Mouse (Mus musculus): ENCODE measurements around the gene Plekha3. TPM values are rescaled to one million over a fixed set of nuclear protein-coding genes. Genes with fewer than 3 reads are reported as not detected.

Plekha3 gene
- polyA plus RNA-seq, 1 experiment from 2014 or later, result 13.8 TPM

GRCm38 (mm10) chr2:76693765-76694164 is 18.7 kb downstream of the Plekha3 start:
- no peak overlapping the region for H3K9ac ChIP-seq
- ATAC-seq (ENCODE audit: insufficient read depth), result no peak
- no peaks in the 10 kb centered on the region for H3K27me3 ChIP-seq (ENCODE audit: insufficient read depth, low read length)
- no peaks in the 10 kb centered on the region for H3K4me1 ChIP-seq (ENCODE audit: insufficient read depth)
- H3K27ac ChIP-seq (ENCODE audit: low read depth), result no peak overlapping the region
- no peak for DNase-seq
- TF ChIP-seq CTCF (IDR thresholded peaks at IDR 0.05; ENCODE audit: low read depth), result no peak
- H3K4me2 ChIP-seq, result no peak overlapping the region
- no peaks in the 10 kb centered on the region for H3K9me3 ChIP-seq (ENCODE audit: low read depth, low read length)
- H3K4me3 ChIP-seq (ENCODE audit: low read depth, low read length), result no peak overlapping the region
- 83% methylated on average over 5 of the region's 5 CpGs for WGBS
- peaks cover 74% of the 10 kb centered on the region for H3K36me3 ChIP-seq (ENCODE audit: insufficient read depth)

- peaks cover 70% of the 10 kb centered on the region for H3K36me3 ChIP-seq (ENCODE audit: insufficient read depth)
These were observed 20.2 kb downstream of the Plekha3 start for GRCm38 (mm10) chr2:76695290-76695689.

GRCm38 (mm10) chr2:76702188-76702587 is 27.1 kb downstream of the Plekha3 start:
- TF ChIP-seq CTCF (IDR thresholded peaks at IDR 0.05; ENCODE audit: low read depth), result no peak
- ATAC-seq (ENCODE audit: insufficient read depth) (no peak), DNase-seq (no peak)
- H3K36me3 ChIP-seq (ENCODE audit: insufficient read depth), result peaks cover 18% of the 10 kb centered on the region; the same call in 1 of the 2 replicates
- no peaks in the 10 kb centered on the region for H3K27me3 ChIP-seq (ENCODE audit: insufficient read depth, low read length)
- H3K9me3 ChIP-seq (ENCODE audit: low read depth, low read length), result no peaks in the 10 kb centered on the region
- H3K9ac ChIP-seq, result no peak overlapping the region
- 86% methylated on average over 3 of the region's 3 CpGs for WGBS
- H3K27ac ChIP-seq (ENCODE audit: low read depth), result no peak overlapping the region
- no peak overlapping the region for H3K4me3 ChIP-seq (ENCODE audit: low read depth, low read length)
- H3K4me2 ChIP-seq, result no peak overlapping the region
- H3K4me1 ChIP-seq (ENCODE audit: insufficient read depth), result no peaks in the 10 kb centered on the region

More at GRCm38 (mm10) chr2:76695290-76695689, 20.2 kb downstream of the Plekha3 start:
- Histone ChIP-seq H3K27me3 (ENCODE audit: insufficient read depth, low read length) (no peaks in the 10 kb centered on the region), H3K27ac (ENCODE audit: low read depth) (no peak overlapping the region), H3K4me1 (ENCODE audit: insufficient read depth) (no peaks in the 10 kb centered on the region), H3K4me2 (no peak overlapping the region), H3K9me3 (ENCODE audit: low read depth, low read length) (no peaks in the 10 kb centered on the region), H3K4me3 (ENCODE audit: low read depth, low read length) (no peak overlapping the region), H3K9ac (no peak overlapping the region)
- no peak for TF ChIP-seq CTCF (IDR thresholded peaks at IDR 0.05; ENCODE audit: low read depth)
- peak; percentile 25 for DNase-seq
- ATAC-seq (ENCODE audit: insufficient read depth), result no peak; the same call in 1 of the 2 replicates
- 62% methylated on average over 6 of the region's 6 CpGs for WGBS

GRCm38 (mm10) chr2:76702751-76703150 is 27.7 kb downstream of the Plekha3 start:
- 68% methylated on average over 5 of the region's 5 CpGs for WGBS
- H3K4me1 ChIP-seq (ENCODE audit: insufficient read depth), result no peaks in the 10 kb centered on the region
- H3K9ac ChIP-seq, result no peak overlapping the region
- H3K4me2 ChIP-seq, result no peak overlapping the region
- no peak overlapping the region for H3K4me3 ChIP-seq (ENCODE audit: low read depth, low read length)
- no peaks in the 10 kb centered on the region for H3K9me3 ChIP-seq (ENCODE audit: low read depth, low read length)
- no peak overlapping the region for H3K27ac ChIP-seq (ENCODE audit: low read depth)
- TF ChIP-seq CTCF (IDR thresholded peaks at IDR 0.05; ENCODE audit: low read depth), result no peak
- peaks cover 12% of the 10 kb centered on the region; the same call in 1 of the 2 replicates for H3K36me3 ChIP-seq (ENCODE audit: insufficient read depth)
- no peak for ATAC-seq (ENCODE audit: insufficient read depth)
- no peaks in the 10 kb centered on the region for H3K27me3 ChIP-seq (ENCODE audit: insufficient read depth, low read length)
- DNase-seq, result no peak

GRCm38 (mm10) chr2:76705655-76706054 is 30.6 kb downstream of the Plekha3 start:
- Histone ChIP-seq H3K9ac (no peak overlapping the region), H3K4me3 (ENCODE audit: low read depth, low read length) (no peak overlapping the region), H3K9me3 (ENCODE audit: low read depth, low read length) (peaks cover 8% of the 10 kb centered on the region), H3K4me1 (ENCODE audit: insufficient read depth) (no peaks in the 10 kb centered on the region), H3K27ac (ENCODE audit: low read depth) (no peak overlapping the region), H3K27me3 (ENCODE audit: insufficient read depth, low read length) (no peaks in the 10 kb centered on the region), H3K4me2 (no peak overlapping the region), H3K36me3 (ENCODE audit: insufficient read depth) (0 out of 2 replicates have a peak, but pooled peaks cover 4% of the 10 kb centered on the region)
- TF ChIP-seq CTCF (IDR thresholded peaks at IDR 0.05; ENCODE audit: low read depth), result no peak
- ATAC-seq (ENCODE audit: insufficient read depth) (no peak), DNase-seq (no peak)
- WGBS, result 86% methylated on average over 13 of the region's 13 CpGs

- Histone ChIP-seq H3K9ac (no peak overlapping the region), H3K36me3 (ENCODE audit: insufficient read depth) (no peaks in the 10 kb centered on the region; the same call in 1 of the 2 replicates), H3K27ac (ENCODE audit: low read depth) (no peak overlapping the region), H3K27me3 (ENCODE audit: insufficient read depth, low read length) (no peaks in the 10 kb centered on the region), H3K4me1 (ENCODE audit: insufficient read depth) (no peaks in the 10 kb centered on the region), H3K9me3 (ENCODE audit: low read depth, low read length) (peaks cover 10% of the 10 kb centered on the region), H3K4me3 (ENCODE audit: low read depth, low read length) (no peak overlapping the region), H3K4me2 (no peak overlapping the region)
- DNase-seq (no peak), ATAC-seq (ENCODE audit: insufficient read depth) (no peak)
- TF ChIP-seq CTCF (IDR thresholded peaks at IDR 0.05; ENCODE audit: low read depth), result no peak
- WGBS, result 87% methylated on average over 3 of the region's 3 CpGs
These were observed 33.4 kb downstream of the Plekha3 start for GRCm38 (mm10) chr2:76708512-76708911.

GRCm38 (mm10) chr2:76714984-76715383 is 39.9 kb downstream of the Plekha3 start:
- TF ChIP-seq CTCF (IDR thresholded peaks at IDR 0.05; ENCODE audit: low read depth), result peak; percentile 20; the same call in 1 of the 2 replicates
- ATAC-seq (ENCODE audit: insufficient read depth), result no peak
- Histone ChIP-seq H3K9me3 (ENCODE audit: low read depth, low read length) (peaks cover 12% of the 10 kb centered on the region), H3K27me3 (ENCODE audit: insufficient read depth, low read length) (no peaks in the 10 kb centered on the region), H3K36me3 (ENCODE audit: insufficient read depth) (no peaks in the 10 kb centered on the region; the same call in 1 of the 2 replicates), H3K4me1 (ENCODE audit: insufficient read depth) (no peaks in the 10 kb centered on the region), H3K27ac (ENCODE audit: low read depth) (no peak overlapping the region), H3K4me3 (ENCODE audit: low read depth, low read length) (no peak overlapping the region), H3K9ac (no peak overlapping the region), H3K4me2 (no peak overlapping the region)
- peak; percentile 18 for DNase-seq
- 65% methylated on average over 8 of the region's 8 CpGs for WGBS
